Mouse (Mus musculus): ENCODE data around the gene Ssu2. TPM values are rescaled to one million over a fixed set of nuclear protein-coding genes. Genes with fewer than 3 reads are reported as not detected.
A peak's percentile ranks its signal among the peaks of the same experiment; 100 is the strongest.

The Ssu2 gene
- total and polyA plus RNA-seq, 2 experiments from 2014 or later: 5.1 to 17.4 TPM

GRCm38 (mm10) chr6:112404111-112404510 is 16.3 kb upstream of the Ssu2 start:
- no peak overlapping the region for H3K4me2 ChIP-seq (ENCODE audit: low read depth, low read length)
- DNase-seq (ENCODE audit: low spot score): no peak
- 76% methylated on average over 5 of the region's 5 CpGs for WGBS
- no peak overlapping the region for H3K4me3 ChIP-seq (ENCODE audit: low read depth, low read length)
- no peaks in the 10 kb centered on the region for H3K36me3 ChIP-seq (replicated peaks; ENCODE audit: control insufficient read depth, insufficient read depth, low read length)
- no peaks in the 10 kb centered on the region for H3K27me3 ChIP-seq (ENCODE audit: control insufficient read depth, insufficient read depth, low read length)
- no peak for ATAC-seq (ENCODE audit: insufficient read depth, low read depth)
- H3K4me1 ChIP-seq (ENCODE audit: control insufficient read depth, insufficient read depth): peaks cover 26% of the 10 kb centered on the region
- no peak overlapping the region for H3K27ac ChIP-seq (ENCODE audit: low read depth)
- H3K9me3 ChIP-seq (replicated peaks; ENCODE audit: control insufficient read depth, low read length): no peaks in the 10 kb centered on the region
- H3K9ac ChIP-seq (replicated peaks; ENCODE audit: low read depth, low read length): no peak overlapping the region
- TF ChIP-seq CTCF (IDR thresholded peaks at IDR 0.05; ENCODE audit: low read depth): no peak
- TF ChIP-seq EP300 (IDR thresholded peaks at IDR 0.05; ENCODE audit: low read depth): no peak

- WGBS: 17% methylated on average over 12 of the region's 12 CpGs
- H3K4me1 ChIP-seq (ENCODE audit: control insufficient read depth, insufficient read depth): peaks cover 31% of the 10 kb centered on the region
Measured at GRCm38 (mm10) chr6:112401953-112402683, 14.3 kb upstream of the Ssu2 start.

GRCm38 (mm10) chr6:112397351-112397750 is 9.5 kb upstream of the Ssu2 start:
- Histone ChIP-seq H3K4me1 (ENCODE audit: control insufficient read depth, insufficient read depth) (peaks cover 27% of the 10 kb centered on the region), H3K4me3 (ENCODE audit: low read depth, low read length) (no peak overlapping the region), H3K36me3 (replicated peaks; ENCODE audit: control insufficient read depth, insufficient read depth, low read length) (no peaks in the 10 kb centered on the region), H3K27me3 (ENCODE audit: control insufficient read depth, insufficient read depth, low read length) (no peaks in the 10 kb centered on the region), H3K9ac (replicated peaks; ENCODE audit: low read depth, low read length) (no peak overlapping the region), H3K4me2 (ENCODE audit: low read depth, low read length) (no peak overlapping the region), H3K27ac (ENCODE audit: low read depth) (no peak overlapping the region), H3K9me3 (replicated peaks; ENCODE audit: control insufficient read depth, low read length) (no peaks in the 10 kb centered on the region)
- 37% methylated on average over 3 of the region's 3 CpGs for WGBS
- DNase-seq (ENCODE audit: low spot score) (no peak), ATAC-seq (ENCODE audit: insufficient read depth, low read depth) (no peak)
- TF ChIP-seq EP300 (IDR thresholded peaks at IDR 0.05; ENCODE audit: low read depth) (no peak), CTCF (IDR thresholded peaks at IDR 0.05; ENCODE audit: low read depth) (no peak)

More at GRCm38 (mm10) chr6:112401953-112402683, 14.3 kb upstream of the Ssu2 start:
- Histone ChIP-seq H3K27ac (ENCODE audit: low read depth) (peak overlapping the region; percentile 98), H3K9ac (replicated peaks; ENCODE audit: low read depth, low read length) (peak overlapping the region; percentile 21; the same call in 1 of the 2 replicates), H3K27me3 (ENCODE audit: control insufficient read depth, insufficient read depth, low read length) (no peaks in the 10 kb centered on the region), H3K4me3 (ENCODE audit: low read depth, low read length) (no peak overlapping the region), H3K4me2 (ENCODE audit: low read depth, low read length) (0 out of 2 replicates have a peak overlapping the region, but pooled peaks have one; percentile 20), H3K36me3 (replicated peaks; ENCODE audit: control insufficient read depth, insufficient read depth, low read length) (no peaks in the 10 kb centered on the region), H3K9me3 (replicated peaks; ENCODE audit: control insufficient read depth, low read length) (no peaks in the 10 kb centered on the region)
- DNase-seq (ENCODE audit: low spot score) (peak; percentile 99), ATAC-seq (ENCODE audit: insufficient read depth, low read depth) (peak; percentile 95)
- no peak for TF ChIP-seq CTCF (IDR thresholded peaks at IDR 0.05; ENCODE audit: low read depth)
- TF ChIP-seq EP300 (IDR thresholded peaks at IDR 0.05; ENCODE audit: low read depth): peak; percentile 99

GRCm38 (mm10) chr6:112396352-112396751 is 8.5 kb upstream of the Ssu2 start:
- no peak for DNase-seq (ENCODE audit: low spot score)
- TF ChIP-seq CTCF (IDR thresholded peaks at IDR 0.05; ENCODE audit: low read depth): no peak
- no peak for TF ChIP-seq EP300 (IDR thresholded peaks at IDR 0.05; ENCODE audit: low read depth)
- Histone ChIP-seq H3K9ac (replicated peaks; ENCODE audit: low read depth, low read length) (no peak overlapping the region), H3K27me3 (ENCODE audit: control insufficient read depth, insufficient read depth, low read length) (no peaks in the 10 kb centered on the region), H3K36me3 (replicated peaks; ENCODE audit: control insufficient read depth, insufficient read depth, low read length) (no peaks in the 10 kb centered on the region), H3K4me1 (ENCODE audit: control insufficient read depth, insufficient read depth) (peaks cover 21% of the 10 kb centered on the region), H3K27ac (ENCODE audit: low read depth) (no peak overlapping the region), H3K4me2 (ENCODE audit: low read depth, low read length) (no peak overlapping the region), H3K4me3 (ENCODE audit: low read depth, low read length) (no peak overlapping the region), H3K9me3 (replicated peaks; ENCODE audit: control insufficient read depth, low read length) (no peaks in the 10 kb centered on the region)
- WGBS: 89% methylated on average over 3 of the region's 3 CpGs
- no peak for ATAC-seq (ENCODE audit: insufficient read depth, low read depth)

- TF ChIP-seq EP300 (IDR thresholded peaks at IDR 0.05; ENCODE audit: low read depth) (no peak), CTCF (IDR thresholded peaks at IDR 0.05; ENCODE audit: low read depth) (no peak)
- DNase-seq (ENCODE audit: low spot score) (no peak), ATAC-seq (ENCODE audit: insufficient read depth, low read depth) (peak; percentile 58; the same call in 1 of the 2 replicates)
- H3K4me3 ChIP-seq (ENCODE audit: low read depth, low read length): no peak overlapping the region
- no peaks in the 10 kb centered on the region for H3K36me3 ChIP-seq (replicated peaks; ENCODE audit: control insufficient read depth, insufficient read depth, low read length)
- peaks cover 3% of the 10 kb centered on the region; the same call in 1 of the 2 replicates for H3K4me1 ChIP-seq (ENCODE audit: control insufficient read depth, insufficient read depth)
- H3K4me2 ChIP-seq (ENCODE audit: low read depth, low read length): no peak overlapping the region
- peak overlapping the region; percentile 75 for H3K27ac ChIP-seq (ENCODE audit: low read depth)
- H3K27me3 ChIP-seq (ENCODE audit: control insufficient read depth, insufficient read depth, low read length): no peaks in the 10 kb centered on the region
- H3K9me3 ChIP-seq (replicated peaks; ENCODE audit: control insufficient read depth, low read length): no peaks in the 10 kb centered on the region
- WGBS: 75% methylated on average over 3 of the region's 3 CpGs
- H3K9ac ChIP-seq (replicated peaks; ENCODE audit: low read depth, low read length): no peak overlapping the region
Measured at GRCm38 (mm10) chr6:112388385-112388784, 562 bp upstream of the Ssu2 start.

Data from heart, postnatal 0 days (tissue).